Mouse (Mus musculus): ENCODE measurements around the gene Hoxb8.

Hoxb8 gene

GRCm38 (mm10) chr11:96281855-96282570, at the start of gene Hoxb8:
Hoxb8 (plus strand) TSS chr11:96281905.
- no peak for DNase-seq

- DNase-seq: peak; percentile 26 to 29
These were observed 46.8 kb upstream of the Hoxb8 start for GRCm38 (mm10) chr11:96234906-96235305.

GRCm38 (mm10) chr11:96240211-96240610, 41.5 kb upstream of the Hoxb8 start:
- peak; percentile 13 to 15 for DNase-seq

- no peak for DNase-seq
These were observed 30.8 kb upstream of the Hoxb8 start for GRCm38 (mm10) chr11:96250901-96251300.

GRCm38 (mm10) chr11:96251480-96252031, 30.1 kb upstream of the Hoxb8 start:
- no peak for DNase-seq

GRCm38 (mm10) chr11:96252541-96253120, 29.1 kb upstream of the Hoxb8 start:
- DNase-seq: no peak

GRCm38 (mm10) chr11:96254221-96254620, 27.5 kb upstream of the Hoxb8 start:
- DNase-seq: no peak

GRCm38 (mm10) chr11:96255111-96255995, 26.4 kb upstream of the Hoxb8 start:
- DNase-seq: no peak

GRCm38 (mm10) chr11:96255996-96256445, 25.7 kb upstream of the Hoxb8 start:
- no peak for DNase-seq

GRCm38 (mm10) chr11:96257141-96257540, 24.6 kb upstream of the Hoxb8 start:
- DNase-seq: no peak

GRCm38 (mm10) chr11:96259038-96259437, 22.7 kb upstream of the Hoxb8 start:
- DNase-seq: no peak

- no peak for DNase-seq
These were observed 22.2 kb upstream of the Hoxb8 start for GRCm38 (mm10) chr11:96259511-96259910.

GRCm38 (mm10) chr11:96260310-96260970, 21.3 kb upstream of the Hoxb8 start:
- DNase-seq: no peak

- peak; percentile 51 to 63 for DNase-seq
These were observed 20.3 kb upstream of the Hoxb8 start for GRCm38 (mm10) chr11:96261323-96261890.

- no peak for DNase-seq
These were observed 19.4 kb upstream of the Hoxb8 start for GRCm38 (mm10) chr11:96262262-96262830.

GRCm38 (mm10) chr11:96263636-96264389, 17.9 kb upstream of the Hoxb8 start:
- DNase-seq: no peak

GRCm38 (mm10) chr11:96264390-96265020, 17.2 kb upstream of the Hoxb8 start:
- DNase-seq: no peak

GRCm38 (mm10) chr11:96265954-96266353, 15.8 kb upstream of the Hoxb8 start:
- DNase-seq: no peak

GRCm38 (mm10) chr11:96267021-96267920, 14.4 kb upstream of the Hoxb8 start:
- DNase-seq: no peak
